Mouse (Mus musculus) urinary bladder, postnatal 14 days (tissue): ENCODE results near the gene Golph3.

Experiments
- DNase-seq: peaks from one replicate; pipeline ENCODE4 v3.0.0; 2021; ENCODE audit warnings: low spot score

Gene Golph3

DNA sequence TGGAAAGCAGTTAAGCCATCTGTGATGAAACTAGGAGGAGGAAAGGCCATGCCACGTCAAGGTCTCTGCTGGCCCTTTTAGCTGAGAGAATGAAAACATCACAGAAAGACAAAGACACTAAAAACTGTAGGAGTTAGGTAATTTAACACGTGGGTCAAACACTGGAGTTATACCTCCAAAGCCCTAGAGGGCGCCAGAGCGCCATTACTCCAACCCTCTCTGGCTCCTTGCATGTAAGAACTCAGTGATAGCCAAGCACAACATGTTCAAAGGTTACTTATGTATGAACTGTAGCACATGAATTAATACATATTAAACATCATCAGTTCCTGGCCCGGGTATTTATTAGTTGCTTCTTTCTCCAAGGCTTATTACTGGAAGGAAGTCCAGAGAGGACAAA lies 59.3 kb downstream of the Golph3 start:
- DNase-seq, result peak; percentile 53

DNA sequence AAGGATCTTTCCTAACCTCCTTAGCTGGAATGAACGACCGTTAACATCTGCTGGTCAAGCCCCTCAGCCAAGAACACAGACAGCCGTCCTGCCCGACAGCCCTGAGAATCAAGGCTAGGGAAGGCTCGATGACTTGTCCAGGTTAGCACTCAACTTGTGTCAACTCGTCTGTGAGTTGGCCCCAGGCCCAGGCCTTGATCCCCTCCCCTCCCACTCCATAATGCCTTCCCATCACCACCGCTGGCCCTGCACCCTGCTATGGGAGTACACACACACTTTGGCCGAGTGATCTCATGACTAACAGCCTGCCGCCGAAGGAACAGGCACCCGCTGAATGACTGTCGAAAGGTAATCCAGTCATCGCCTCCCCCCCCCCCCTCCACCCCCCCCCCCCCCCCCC lies 63.4 kb downstream of the Golph3 start:
- peak; percentile 56 for DNase-seq

- no peak for DNase-seq
Observed at GRCm38 (mm10) chr15:12388726-12389489, 67.7 kb downstream of the Golph3 start.

DNA sequence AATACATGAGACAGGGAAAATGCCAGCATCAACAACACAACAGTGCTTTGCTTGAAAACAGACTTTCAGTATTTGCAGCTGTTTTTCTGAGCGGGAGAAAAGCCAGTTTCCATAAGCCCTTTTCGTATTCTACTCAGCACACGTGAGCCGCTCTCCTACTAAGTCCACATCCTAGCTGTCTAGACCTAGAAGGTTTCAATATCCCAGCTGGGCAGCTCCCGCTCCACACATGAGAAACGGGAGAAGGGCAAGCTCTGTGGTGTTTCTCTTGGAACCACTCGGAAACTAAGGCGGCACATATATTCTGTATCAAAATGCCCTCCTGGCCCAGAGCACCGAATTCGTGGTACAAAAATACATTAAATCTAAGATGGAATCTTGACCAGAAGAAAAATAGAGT lies 73.5 kb downstream of the Golph3 start:
- DNase-seq, result no peak

DNA sequence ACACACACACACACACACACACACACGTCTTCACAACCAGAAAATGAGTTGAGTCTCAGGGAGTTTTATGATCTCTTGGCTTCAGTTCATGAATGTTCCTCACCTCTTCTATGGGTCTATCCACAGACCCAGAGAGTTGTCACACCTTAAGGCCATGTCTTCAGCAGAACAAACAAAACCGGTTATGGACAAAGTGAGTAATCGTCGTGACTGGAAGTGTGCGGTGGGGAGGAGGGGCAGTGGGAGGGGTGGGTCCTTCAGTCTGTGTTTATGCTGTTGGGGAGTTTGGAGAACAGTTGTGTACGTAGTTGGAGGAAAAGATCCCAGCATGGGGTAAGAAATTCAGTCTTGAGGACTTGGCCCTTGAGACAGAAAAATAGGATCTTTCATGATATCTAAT lies 75.8 kb downstream of the Golph3 start:
- no peak for DNase-seq
